Mouse (Mus musculus) embryonic facial prominence, embryonic 10.5 days (tissue): Measurements from ENCODE around the gene Cklf. TPM values are rescaled to one million over a fixed set of nuclear protein-coding genes. Genes with fewer than 3 reads are reported as not detected.
A peak's percentile ranks its signal among the peaks of the same experiment; 100 is the strongest.

Experiments
- DNase-seq: peaks from one replicate; pipeline ENCODE4 v3.0.0-alpha.2; 2017; ENCODE audit warnings: low spot score
- H3K27ac ChIP-seq: fragments of 300-500 bp; sonication (generic); replicated peaks from 2 replicates; pipeline ENCODE4 v1.5.1; 2016; ENCODE audit warnings: mild to moderate bottlenecking
- H3K27me3 ChIP-seq: fragments of 300-500 bp; sonication (generic); replicated peaks from 2 replicates; pipeline ENCODE4 v1.6.1; 2016; ENCODE audit warnings: low read depth, mild to moderate bottlenecking; ENCODE audit not compliant: poor library complexity, severe bottlenecking
- H3K36me3 ChIP-seq: fragments of 300-500 bp; sonication (generic); replicated peaks from 2 replicates; pipeline ENCODE4 v1.6.1; 2016; ENCODE audit warnings: mild to moderate bottlenecking, moderate library complexity
- H3K4me1 ChIP-seq: fragments of 300-500 bp; sonication (generic); 2 replicates; pipeline ENCODE4 v1.6.1; 2016
- H3K4me3 ChIP-seq: fragments of 300-500 bp; sonication (generic); 2 replicates; pipeline ENCODE4 v1.5.1; 2016; ENCODE audit warnings: mild to moderate bottlenecking, moderate library complexity
- H3K9me3 ChIP-seq: fragments of 300-500 bp; sonication (generic); 2 replicates; pipeline ENCODE4 v1.6.1; 2016; ENCODE audit warnings: mild to moderate bottlenecking
- WGBS: fragments of 180-500 bp; shearing (Covaris S2); methylation state at CpG from one replicate; pipeline ENCODE4 v1.1.7; 2016; 5-methylcytosine and 5-hydroxymethylcytosine counted together
- polyA plus RNA-seq: library from polyadenylated mRNA; unstranded; fragments of >200 nt; fragmentation: Nextera tagmentation; extraction: Ambion mirVana; gene quantifications from 2 replicates; pipeline ENCODE4 v1.2.1, GENCODE M21; 2016

Gene Cklf
- polyA plus RNA-seq = 39.8 and 41.4 TPM in 2 replicates

DNA sequence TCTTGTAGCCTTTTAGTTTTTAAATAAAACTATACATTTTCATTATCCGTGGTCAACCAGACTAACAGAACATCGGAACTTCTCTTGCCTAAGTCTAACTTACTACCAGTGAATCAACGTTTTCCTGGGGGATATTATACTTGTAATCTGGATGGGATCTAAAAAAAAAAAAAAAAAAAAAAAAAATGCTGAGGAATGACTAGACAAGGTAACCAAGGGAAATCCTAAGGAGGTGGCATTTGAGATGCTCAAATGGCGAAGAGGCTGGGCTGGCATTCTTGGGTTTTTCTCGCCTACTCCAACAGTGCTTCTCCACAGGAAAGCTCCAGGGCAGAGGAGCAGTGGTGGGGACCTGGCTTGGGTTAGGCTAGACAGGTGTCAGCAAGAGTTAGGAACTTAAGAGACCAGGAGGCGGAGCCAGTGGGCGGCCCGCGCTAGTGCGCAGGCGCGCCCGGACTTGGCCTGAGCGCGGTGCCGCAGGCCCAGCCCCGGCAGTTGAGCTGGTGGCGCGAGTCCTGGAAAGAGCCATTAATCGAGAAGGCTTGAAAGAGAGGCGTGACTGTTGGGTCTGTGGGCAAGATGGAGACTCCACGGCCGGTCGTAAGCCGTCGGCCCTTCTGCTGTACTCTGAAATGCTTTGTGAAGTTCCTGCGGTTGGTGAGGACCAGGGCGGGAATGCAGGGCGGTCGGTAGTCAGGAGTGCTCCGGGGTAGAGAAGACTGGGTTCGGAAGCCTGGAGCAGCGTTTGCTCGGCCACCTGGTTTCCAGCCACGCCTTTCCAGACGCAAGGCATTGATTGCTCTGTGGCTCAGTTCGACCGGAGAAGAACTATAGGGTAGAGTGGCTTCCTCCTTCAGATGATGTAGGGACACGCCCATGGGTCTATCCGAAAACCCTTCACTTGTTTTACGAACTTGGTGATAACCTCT is at the start of gene Cklf:
TSS of gene Cklf (plus strand) at position 423 of the 929 bp plus-strand sequence.
- Histone ChIP-seq H3K4me1 (peaks cover 29% of the 10 kb centered on the region), H3K36me3 (no peaks in the 10 kb centered on the region), H3K9me3 (no peaks in the 10 kb centered on the region), H3K27ac (peak within 1 kb of the TSS; percentile 90), H3K4me3 (peak within 1 kb of the TSS; percentile 71), H3K27me3 (no peaks in the 10 kb centered on the region)
- peak; percentile 93 for DNase-seq
- WGBS = 3% methylated on average over 41 of the region's 41 CpGs

DNA sequence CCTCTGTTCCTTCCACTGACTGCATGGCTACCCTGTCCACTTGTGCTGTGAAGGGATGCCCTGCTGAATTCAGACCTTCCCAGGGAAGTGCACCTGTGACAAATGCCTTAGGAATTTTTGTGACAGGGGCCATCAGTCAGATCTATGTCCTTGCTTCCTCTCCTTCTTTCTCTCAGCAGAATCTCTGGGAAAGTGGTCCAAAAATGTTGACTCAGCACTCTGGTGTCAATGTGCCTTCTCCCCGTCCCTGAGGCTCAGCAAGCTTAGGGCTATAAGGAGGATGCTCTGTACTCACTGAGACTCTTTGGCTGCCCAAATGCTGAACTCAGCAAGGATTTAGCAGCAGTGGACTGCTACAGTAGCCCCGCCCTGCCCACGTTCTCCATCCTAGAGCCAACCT is 49.0 kb upstream of the Cklf start:
- Histone ChIP-seq H3K9me3 (no peaks in the 10 kb centered on the region), H3K36me3 (no peaks in the 10 kb centered on the region), H3K4me1 (no peaks in the 10 kb centered on the region), H3K27me3 (no peaks in the 10 kb centered on the region; the same call in 1 of the 2 replicates), H3K27ac (no peak overlapping the region), H3K4me3 (no peak overlapping the region)
- WGBS = 79% methylated on average over 3 of the region's 3 CpGs
- no peak for DNase-seq

DNA sequence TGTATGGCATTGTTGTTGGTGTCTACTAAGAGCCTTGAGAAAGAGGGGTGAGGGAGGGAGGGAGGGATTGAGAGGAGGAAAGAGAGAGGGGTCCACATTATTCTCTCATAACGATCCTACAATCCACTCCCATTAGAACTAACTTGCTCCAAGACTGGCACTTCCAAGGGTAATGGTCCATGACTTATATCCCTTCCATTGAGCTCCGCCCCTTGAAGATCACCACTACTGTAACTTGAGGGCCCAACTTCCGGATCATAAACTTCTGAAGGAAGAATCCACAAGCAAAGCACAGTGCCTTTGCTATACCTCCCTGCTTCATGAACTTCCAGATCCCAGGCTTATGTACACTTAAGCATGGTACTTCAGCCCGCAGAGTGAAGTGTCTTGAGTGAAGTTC is 48.3 kb upstream of the Cklf start:
- no peaks in the 10 kb centered on the region for H3K36me3 ChIP-seq
- no peaks in the 10 kb centered on the region for H3K4me1 ChIP-seq
- no peak overlapping the region for H3K4me3 ChIP-seq
- H3K27me3 ChIP-seq = no peaks in the 10 kb centered on the region; the same call in 1 of the 2 replicates
- H3K9me3 ChIP-seq = no peaks in the 10 kb centered on the region
- H3K27ac ChIP-seq = no peak overlapping the region
- WGBS = 84% methylated on average over 4 of the region's 4 CpGs
- DNase-seq = no peak

DNA sequence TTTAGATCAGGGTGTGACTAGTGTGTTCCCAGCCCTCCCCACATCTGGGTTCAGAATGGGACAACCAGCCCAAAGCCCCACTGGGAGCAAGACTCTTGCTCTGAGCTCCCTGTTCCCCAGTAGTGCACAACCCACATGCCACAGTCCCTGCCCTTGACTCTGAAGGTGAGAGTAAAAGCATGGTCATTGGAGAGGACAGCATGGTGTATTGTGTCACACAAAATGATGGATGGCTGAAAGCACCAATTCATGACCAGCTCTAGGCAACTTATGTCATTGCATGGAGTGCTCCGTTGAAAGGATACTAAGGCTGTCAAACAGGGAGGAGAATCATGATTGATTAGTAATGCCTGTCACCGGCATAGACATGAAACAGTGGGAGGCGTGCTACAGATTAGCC is 45.4 kb upstream of the Cklf start:
- no peak for DNase-seq
- H3K4me1 ChIP-seq = no peaks in the 10 kb centered on the region
- WGBS = 76% methylated on average over 3 of the region's 3 CpGs
- H3K27me3 ChIP-seq = no peaks in the 10 kb centered on the region; the same call in 1 of the 2 replicates
- no peak overlapping the region for H3K4me3 ChIP-seq
- no peaks in the 10 kb centered on the region for H3K36me3 ChIP-seq
- H3K9me3 ChIP-seq = no peaks in the 10 kb centered on the region
- no peak overlapping the region for H3K27ac ChIP-seq

DNA sequence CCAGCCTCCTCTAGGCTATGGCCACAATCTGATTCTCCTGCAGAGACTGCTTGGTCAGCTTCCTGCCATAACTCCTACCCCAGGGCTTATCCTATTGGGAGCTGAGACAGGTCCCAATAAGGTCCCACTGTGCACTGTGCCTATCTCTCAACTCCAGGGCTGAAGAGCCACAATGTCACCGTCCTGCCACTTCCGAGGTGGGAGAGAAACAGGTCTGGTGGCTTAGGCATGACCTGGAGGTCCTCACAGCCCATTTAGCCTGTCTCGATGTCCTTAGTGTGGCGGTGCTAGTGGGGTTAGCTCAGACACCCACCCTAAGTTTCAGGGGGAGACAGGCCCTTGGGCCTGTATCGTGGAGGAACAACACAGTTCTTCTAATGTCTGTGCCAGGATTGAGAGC is 33.1 kb upstream of the Cklf start:
- DNase-seq = no peak
- Histone ChIP-seq H3K36me3 (no peaks in the 10 kb centered on the region), H3K4me3 (no peak overlapping the region), H3K27me3 (peaks cover 17% of the 10 kb centered on the region), H3K27ac (no peak overlapping the region), H3K4me1 (0 out of 2 replicates have a peak, but pooled peaks cover 6% of the 10 kb centered on the region), H3K9me3 (no peaks in the 10 kb centered on the region)
- 87% methylated on average over 5 of the region's 5 CpGs for WGBS

DNA sequence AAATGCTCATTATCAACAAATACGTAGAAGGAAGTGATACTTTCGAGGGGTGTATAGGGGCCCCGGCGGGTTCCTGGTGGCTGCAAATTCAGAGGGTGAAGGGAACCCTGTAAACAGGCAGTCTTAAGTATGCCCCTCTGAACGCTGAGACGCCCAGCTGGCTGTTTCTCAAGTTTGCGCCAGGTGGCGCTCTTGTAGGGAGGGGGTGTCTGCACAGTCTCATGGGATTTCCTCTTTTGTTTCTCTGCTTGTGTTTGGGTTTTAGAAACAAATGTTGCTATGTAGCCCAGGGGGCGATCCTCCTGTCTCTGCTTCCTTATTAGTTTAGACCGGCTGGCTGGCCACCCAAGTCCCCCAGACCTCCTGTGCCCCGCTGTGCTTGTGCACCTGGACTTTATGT is 31.6 kb upstream of the Cklf start:
- 22% methylated on average over 11 of the region's 11 CpGs for WGBS
- no peak overlapping the region for H3K4me3 ChIP-seq
- H3K9me3 ChIP-seq = 0 out of 2 replicates have a peak, but pooled peaks cover 1% of the 10 kb centered on the region
- peak; percentile 59 for DNase-seq
- H3K4me1 ChIP-seq = 0 out of 2 replicates have a peak, but pooled peaks cover 6% of the 10 kb centered on the region
- H3K27ac ChIP-seq = no peak overlapping the region
- peaks cover 5% of the 10 kb centered on the region; the same call in 1 of the 2 replicates for H3K36me3 ChIP-seq
- peaks cover 17% of the 10 kb centered on the region for H3K27me3 ChIP-seq

DNA sequence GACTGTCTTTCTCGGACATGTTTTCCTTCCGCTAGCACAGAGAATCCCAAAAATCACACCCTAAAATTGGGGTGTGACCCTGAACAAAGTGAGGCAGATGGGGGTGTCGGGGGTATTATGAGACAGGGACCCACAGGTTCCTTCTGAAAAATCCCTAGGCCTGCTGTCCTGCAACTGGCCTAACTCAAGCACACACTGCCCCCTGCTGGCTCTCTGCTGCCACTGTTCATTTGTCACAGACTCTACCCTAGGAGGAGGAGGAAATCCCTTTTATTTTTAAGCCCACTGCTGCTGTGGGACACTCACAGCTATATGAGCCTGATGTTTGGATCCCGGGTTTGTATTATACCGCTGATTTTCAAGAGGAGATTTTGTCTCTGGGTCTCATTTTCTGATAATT is 30.9 kb upstream of the Cklf start:
- 0 out of 2 replicates have a peak, but pooled peaks cover 4% of the 10 kb centered on the region for H3K9me3 ChIP-seq
- H3K27me3 ChIP-seq = peaks cover 17% of the 10 kb centered on the region
- no peak overlapping the region for H3K4me3 ChIP-seq
- H3K4me1 ChIP-seq = 0 out of 2 replicates have a peak, but pooled peaks cover 6% of the 10 kb centered on the region
- no peak overlapping the region for H3K27ac ChIP-seq
- WGBS = 41% methylated on average over 5 of the region's 5 CpGs
- H3K36me3 ChIP-seq = peaks cover 12% of the 10 kb centered on the region; the same call in 1 of the 2 replicates
- DNase-seq = peak; percentile 84

DNA sequence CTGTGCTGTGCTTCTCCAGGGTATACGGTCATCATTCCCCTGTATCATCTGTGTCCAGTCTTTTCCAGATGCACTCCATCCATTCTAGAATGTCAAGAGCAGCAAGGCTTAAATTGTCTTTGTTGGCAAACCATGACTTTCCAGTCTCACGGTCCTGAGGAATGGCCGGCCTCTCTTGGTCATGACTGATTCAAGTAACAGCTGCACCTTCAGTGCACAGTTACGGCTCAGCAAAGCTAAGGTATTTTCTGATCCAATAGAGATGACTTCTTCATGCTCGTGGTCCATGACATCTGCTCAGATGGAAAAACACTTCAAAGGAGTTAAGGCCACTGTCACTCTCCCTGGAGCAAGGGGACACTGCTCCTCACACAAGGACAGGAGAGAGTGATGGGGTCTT is 23.6 kb upstream of the Cklf start:
- no peak overlapping the region for H3K4me3 ChIP-seq
- 88% methylated on average over 5 of the region's 5 CpGs for WGBS
- no peaks in the 10 kb centered on the region for H3K4me1 ChIP-seq
- no peak for DNase-seq
- H3K27me3 ChIP-seq = no peaks in the 10 kb centered on the region
- H3K36me3 ChIP-seq = peaks cover 82% of the 10 kb centered on the region
- H3K9me3 ChIP-seq = 0 out of 2 replicates have a peak, but pooled peaks cover 4% of the 10 kb centered on the region
- no peak overlapping the region for H3K27ac ChIP-seq

DNA sequence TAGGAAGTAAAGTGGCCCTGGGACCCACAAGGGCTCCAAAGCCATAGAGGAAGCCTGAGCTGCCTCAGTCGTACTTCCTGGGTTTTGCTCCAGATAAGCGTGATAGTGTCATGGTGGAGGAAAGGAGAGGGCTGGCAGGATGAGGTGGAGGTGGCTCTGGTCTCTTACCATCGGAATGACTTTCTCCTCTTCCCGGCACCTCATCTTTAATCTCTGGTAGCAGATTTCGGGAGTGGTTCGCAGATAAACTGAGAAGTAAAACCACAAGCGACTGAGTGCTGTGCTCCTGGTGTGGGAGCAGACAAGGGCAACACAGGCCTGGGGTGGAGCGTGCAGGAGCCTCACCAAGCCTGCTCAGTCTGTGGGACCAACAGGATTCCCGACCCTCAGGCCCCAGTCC is 20.3 kb upstream of the Cklf start:
- DNase-seq = no peak
- Histone ChIP-seq H3K36me3 (peaks cover 97% of the 10 kb centered on the region), H3K4me1 (no peaks in the 10 kb centered on the region), H3K27ac (no peak overlapping the region), H3K27me3 (no peaks in the 10 kb centered on the region), H3K9me3 (no peaks in the 10 kb centered on the region), H3K4me3 (no peak overlapping the region)
- 88% methylated on average over 9 of the region's 9 CpGs for WGBS

DNA sequence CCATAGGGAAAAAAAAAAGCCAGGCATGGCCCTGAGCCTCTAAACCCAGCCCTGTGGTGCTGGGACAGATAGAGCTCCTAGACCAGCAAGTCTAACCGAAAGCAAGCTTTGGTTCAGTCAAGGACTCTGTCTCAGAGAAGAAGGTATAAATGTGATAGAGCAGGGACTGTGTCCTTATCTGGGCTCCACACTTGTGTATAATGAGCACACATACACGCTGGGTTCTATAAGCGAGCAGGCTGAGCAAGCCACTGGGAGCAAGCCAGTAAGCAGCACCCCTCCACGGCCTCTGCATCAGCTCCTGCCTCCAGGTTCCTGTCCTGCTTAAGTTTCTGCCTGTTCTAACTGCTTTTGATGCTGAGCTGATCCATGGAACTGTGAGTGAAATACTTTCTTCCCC is 18.6 kb upstream of the Cklf start:
- DNase-seq = no peak

DNA sequence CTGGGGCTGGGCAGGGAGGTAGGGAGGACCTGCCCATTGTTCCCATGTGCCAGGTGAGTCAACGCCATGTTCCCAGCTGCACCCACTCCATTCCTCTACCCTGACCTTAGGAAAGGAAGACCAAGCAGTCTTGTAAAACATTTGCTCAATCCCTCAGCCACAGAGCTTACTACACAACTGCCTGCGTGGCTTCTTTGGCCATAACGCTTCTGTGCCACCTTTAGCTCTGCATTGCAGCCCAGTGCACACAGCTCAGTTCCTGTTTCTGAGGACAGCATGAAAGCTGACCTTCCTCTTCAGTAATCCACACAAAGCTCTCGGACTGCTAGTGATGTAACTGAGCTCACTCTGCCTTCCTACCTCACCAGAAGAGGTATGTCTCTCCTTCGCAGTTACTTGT is 17.7 kb upstream of the Cklf start:
- H3K36me3 ChIP-seq = peaks cover 97% of the 10 kb centered on the region

More for the DNA sequence above, 18.6 kb upstream of the Cklf start:
- Histone ChIP-seq H3K9me3 (no peaks in the 10 kb centered on the region), H3K4me1 (no peaks in the 10 kb centered on the region), H3K36me3 (peaks cover 97% of the 10 kb centered on the region), H3K4me3 (no peak overlapping the region), H3K27me3 (no peaks in the 10 kb centered on the region), H3K27ac (no peak overlapping the region)
- 92% methylated on average over 4 of the region's 4 CpGs for WGBS

DNA sequence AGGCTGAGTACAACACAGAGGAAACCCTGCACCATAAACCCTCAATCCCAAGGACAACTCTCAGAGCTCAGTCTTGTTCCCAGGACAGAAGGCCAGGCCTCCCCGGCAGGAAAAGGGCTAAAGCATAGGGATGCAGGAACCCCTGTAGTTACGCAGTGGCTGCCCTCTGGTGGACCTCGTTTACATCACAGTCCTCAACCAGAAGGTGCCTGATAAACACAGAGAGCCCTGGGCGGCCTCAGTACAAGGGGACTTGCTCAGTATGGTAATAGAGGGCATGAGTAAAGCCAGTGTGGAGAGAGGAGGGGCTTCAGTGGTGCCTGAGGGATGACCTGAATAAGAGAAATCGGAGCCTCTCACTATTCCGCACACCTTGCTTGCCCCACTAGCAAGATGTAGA is 16.1 kb upstream of the Cklf start:
- Histone ChIP-seq H3K27ac (no peak overlapping the region), H3K4me1 (no peaks in the 10 kb centered on the region), H3K9me3 (no peaks in the 10 kb centered on the region), H3K4me3 (no peak overlapping the region), H3K36me3 (peaks cover 98% of the 10 kb centered on the region), H3K27me3 (no peaks in the 10 kb centered on the region)
- peak; percentile 26 for DNase-seq
- WGBS = 47% methylated on average over 6 of the region's 6 CpGs

More for the DNA sequence above, 17.7 kb upstream of the Cklf start:
- Histone ChIP-seq H3K27me3 (no peaks in the 10 kb centered on the region), H3K27ac (no peak overlapping the region), H3K9me3 (no peaks in the 10 kb centered on the region), H3K4me1 (no peaks in the 10 kb centered on the region), H3K4me3 (no peak overlapping the region)
- DNase-seq = no peak
- WGBS = 92% methylated on average over 5 of the region's 5 CpGs

DNA sequence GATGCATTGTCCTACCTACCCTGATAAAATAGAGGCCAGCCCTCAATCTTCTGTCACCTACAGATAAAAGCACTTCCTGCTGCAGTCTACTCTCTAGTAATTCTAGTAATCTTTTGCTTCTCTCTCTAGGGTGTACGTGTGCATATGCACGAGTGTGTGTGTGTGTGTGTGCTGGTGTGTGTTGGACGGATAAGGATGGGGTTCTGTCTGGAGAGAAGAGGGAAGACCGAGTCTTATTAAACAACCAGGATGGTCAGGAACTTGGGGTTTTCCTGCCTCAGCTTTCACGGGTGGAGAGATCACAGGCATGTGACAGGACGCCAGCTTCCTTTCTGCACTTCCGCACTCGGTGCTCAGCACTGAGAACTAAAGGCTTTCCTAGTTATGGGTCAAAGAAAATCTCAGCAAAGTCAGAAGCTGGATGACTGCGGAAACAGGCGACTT is 11.2 kb upstream of the Cklf start:
- no peak for DNase-seq
- Histone ChIP-seq H3K27ac (no peak overlapping the region), H3K4me1 (no peaks in the 10 kb centered on the region), H3K27me3 (no peaks in the 10 kb centered on the region), H3K4me3 (no peak overlapping the region), H3K36me3 (peaks cover 96% of the 10 kb centered on the region), H3K9me3 (no peaks in the 10 kb centered on the region)
- 85% methylated on average over 10 of the region's 10 CpGs for WGBS
